Mouse (Mus musculus) lung, adult 2 months (tissue): Measurements from ENCODE around the gene Car14. TPM values are rescaled to one million over a fixed set of nuclear protein-coding genes. Genes with fewer than 3 reads are reported as not detected.
"Not testable (repeated sequence)": the region's sequence is repeated elsewhere in the genome, so short reads cannot be mapped to it uniquely, and the experiment has no call there.

ENCODE experiments used
- DNase-seq: peaks from one replicate; pipeline ENCODE4 v3.0.0; 2022
- H3K4me1 ChIP-seq: fragments of 200-500 bp; 2 replicates; pipeline ENCODE4 v1.6.1; 2011; ENCODE audit warnings: low read length; ENCODE audit not compliant: control insufficient read depth, insufficient read depth
- H3K4me3 ChIP-seq: fragments of 200-500 bp; replicated peaks from 2 replicates; pipeline ENCODE3; 2011; ENCODE audit warnings: low read depth, mild to moderate bottlenecking, control low read depth, low read length; ENCODE audit errors: extremely low read depth
- CTCF ChIP-seq: fragments of 200-500 bp; IDR thresholded peaks from 2 replicates; pipeline ENCODE4 v1.5.1; 2011; ENCODE audit warnings: mild to moderate bottlenecking, low read length, control low read depth; ENCODE audit not compliant: insufficient read depth
- POLR2A ChIP-seq: fragments of 200-500 bp; IDR thresholded peaks from 2 replicates; pipeline ENCODE4 v1.6.1; 2011; ENCODE audit warnings: low read depth, mild to moderate bottlenecking, control low read depth, low read length, borderline replicate concordance; ENCODE audit errors: extremely low read depth
- WGBS: fragments of 180-500 bp; shearing (Covaris S2); methylation state at CpG from one replicate; pipeline ENCODE4 v1.1.7; 2018; 5-methylcytosine and 5-hydroxymethylcytosine counted together
- polyA plus RNA-seq: library from polyadenylated mRNA; depleted of rRNA; stranded (reverse); fragments of >200 nt; gene quantifications from 2 replicates; pipeline ENCODE4 v1.2.3, GENCODE M21; 2012

The Car14 gene
- polyA plus RNA-seq, 1 experiment: 36.1 TPM

DNA sequence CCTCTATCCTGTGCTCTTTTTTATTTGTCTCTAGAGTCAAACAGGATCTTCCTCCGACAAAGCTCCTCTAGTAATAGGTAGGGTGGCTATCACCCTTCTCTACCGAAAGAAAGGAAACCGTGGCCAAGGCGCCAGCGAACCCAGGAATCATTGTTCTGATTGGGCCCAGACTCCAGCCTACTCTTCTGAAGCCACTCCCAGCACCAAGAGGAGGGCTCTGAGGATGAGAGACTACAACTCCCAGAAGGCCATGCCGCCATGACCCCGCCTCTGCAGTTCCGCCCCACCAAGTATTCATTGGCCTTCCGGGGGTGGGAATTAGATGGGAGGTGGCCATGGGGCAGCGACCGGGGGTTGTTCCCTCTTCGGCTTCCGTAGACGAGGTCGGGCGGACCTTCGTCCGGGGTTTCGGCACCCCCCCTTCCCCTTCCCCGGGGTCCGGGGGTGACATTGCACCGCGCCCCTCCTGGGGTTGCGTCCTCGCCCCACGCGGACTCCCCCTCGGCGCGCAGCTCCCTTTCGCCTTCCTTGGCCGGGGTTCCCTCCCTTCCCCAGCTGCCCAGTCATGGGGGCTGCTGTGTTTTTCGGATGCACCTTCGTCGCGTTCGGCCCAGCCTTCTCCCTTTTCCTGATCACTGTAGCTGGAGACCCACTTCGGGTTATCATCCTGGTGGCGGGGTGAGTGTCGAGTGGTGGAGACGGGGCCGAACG is 10.7 kb downstream of the Car14 start, which contains the start of gene Aph1a:
Gene Aph1a, plus strand, starts transcription at position 364 of the 711 bp plus-strand sequence.
- WGBS: under 1% methylated on average over 27 of the region's 43 CpGs
- peak; percentile 93 for DNase-seq
- peak; percentile 34; the same call in 1 of the 2 replicates for TF ChIP-seq POLR2A
- not testable (repeated sequence) for H3K4me1 ChIP-seq
- peak within 1 kb of the TSS; percentile 68 for H3K4me3 ChIP-seq

DNA sequence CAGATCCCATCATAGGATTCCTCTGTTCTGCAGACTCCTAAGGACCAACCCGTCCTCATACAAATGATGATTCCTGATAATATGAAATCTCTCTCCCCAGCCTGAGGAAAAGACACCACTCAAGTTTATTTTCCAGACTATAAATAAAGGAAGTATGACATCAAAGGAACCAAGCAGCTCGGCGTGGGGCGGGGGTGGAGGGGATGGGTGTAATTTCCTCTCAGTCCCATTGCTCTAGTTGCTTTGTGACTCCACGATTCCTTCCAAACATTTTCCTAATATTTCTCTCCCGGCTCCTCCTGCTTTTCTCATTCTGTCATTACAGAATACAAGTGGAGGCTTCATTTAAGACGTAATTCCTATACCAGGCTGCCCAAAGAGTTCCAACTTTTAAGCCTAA is 11.4 kb downstream of the Car14 start:
- Histone ChIP-seq H3K4me3 (peak overlapping the region; percentile 27), H3K4me1 (peaks cover 6% of the 10 kb centered on the region; the same call in 1 of the 2 replicates)
- TF ChIP-seq POLR2A (no peak; the same call in 1 of the 2 replicates), CTCF (no peak)
- WGBS: 5% methylated on average over 7 of the region's 7 CpGs
- DNase-seq: no peak

DNA sequence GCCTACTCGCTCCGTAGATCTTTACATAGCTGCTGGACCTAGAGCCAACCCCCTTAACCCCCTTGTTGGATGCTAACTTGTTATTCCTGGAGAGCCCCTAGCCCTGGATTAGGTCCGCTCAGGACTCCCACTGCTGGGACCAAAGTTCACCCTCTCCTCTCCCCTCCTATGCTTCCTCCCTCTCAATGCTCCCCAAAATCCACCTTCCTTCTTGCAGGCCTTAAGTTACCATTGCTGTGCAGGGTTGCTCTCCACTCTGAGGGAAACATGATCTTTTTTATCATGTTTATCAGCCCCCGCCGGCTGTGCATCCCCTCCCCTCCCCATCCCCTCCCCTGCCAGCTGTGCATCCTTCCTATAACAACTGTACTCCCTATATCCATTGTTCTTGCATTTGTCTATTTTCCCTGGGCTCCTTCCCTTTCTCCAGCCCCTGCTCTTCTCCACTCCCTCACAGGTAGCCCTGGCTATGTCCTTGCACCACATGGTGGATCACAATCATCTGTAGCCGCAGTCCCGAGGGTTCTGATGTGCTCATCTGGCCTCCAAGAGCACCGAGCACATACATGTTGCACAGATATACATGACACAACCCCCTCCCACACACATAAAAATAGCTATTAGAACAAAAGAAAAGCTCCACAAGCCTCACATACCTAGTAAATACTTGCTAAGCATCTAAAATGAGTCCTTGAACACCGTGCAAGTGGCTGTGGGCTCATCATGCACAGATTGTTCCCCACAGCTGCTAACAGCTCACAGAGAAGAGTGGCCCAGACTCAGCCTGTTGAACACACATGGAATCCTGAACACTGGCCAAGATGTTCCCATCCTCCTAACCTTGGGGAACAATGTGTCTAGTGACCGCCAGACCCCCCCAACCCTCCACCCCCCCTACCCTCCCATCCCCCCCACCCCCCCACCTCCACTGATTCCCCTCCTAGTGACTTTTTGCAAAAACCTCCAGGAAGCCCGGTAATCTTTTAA is 12.1 kb downstream of the Car14 start:
- DNase-seq: no peak
- TF ChIP-seq POLR2A: no peak
- no peak for TF ChIP-seq CTCF
- WGBS: 23% methylated on average over 11 of the region's 11 CpGs
- Histone ChIP-seq H3K4me1 (peaks cover 6% of the 10 kb centered on the region; the same call in 1 of the 2 replicates), H3K4me3 (peak overlapping the region; percentile 66)

DNA sequence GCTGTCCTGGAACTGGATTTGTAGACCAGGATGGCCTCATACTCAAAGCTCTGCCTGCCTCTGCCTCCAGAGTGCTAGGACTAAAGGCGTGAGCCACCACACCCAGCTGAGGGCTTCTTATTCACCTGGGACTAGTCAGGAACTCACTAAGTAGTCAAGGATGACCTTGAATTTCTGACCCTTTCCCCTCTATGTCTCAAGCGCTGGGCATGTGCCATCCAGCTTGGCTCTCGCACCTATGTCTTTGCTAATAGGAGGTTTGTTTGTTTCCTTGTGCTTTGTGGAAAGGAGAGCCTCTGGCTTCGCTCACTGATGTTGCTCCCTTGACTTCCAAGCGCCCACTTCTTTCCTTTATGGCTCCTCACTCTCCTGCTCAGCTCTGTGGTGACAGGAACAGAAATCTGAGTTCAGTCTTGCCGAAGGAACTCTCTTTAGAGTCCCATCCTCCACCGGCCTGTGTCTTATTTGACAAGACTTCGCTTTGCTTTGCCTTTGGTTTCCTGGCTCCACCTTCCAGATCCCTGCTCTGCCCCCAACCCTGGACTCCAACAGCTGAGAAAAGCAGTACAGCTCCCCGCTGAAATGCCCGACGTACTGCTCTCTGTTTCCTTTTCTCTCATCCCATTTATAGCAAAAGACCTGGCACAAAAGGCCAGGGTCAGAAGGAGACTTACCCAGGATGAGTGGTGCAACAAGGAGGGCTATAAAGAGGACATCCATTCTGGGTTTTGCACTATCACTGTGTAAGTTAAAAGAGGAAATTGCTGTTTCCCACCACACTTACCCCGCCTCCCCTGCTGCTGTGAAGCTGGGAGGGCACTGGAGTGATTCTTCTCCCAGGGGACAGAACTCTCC is 13.1 kb downstream of the Car14 start, which contains the start of gene BC028528:
Gene BC028528, minus strand, starts transcription at position 795 of the 855 bp plus-strand sequence.
- peak; percentile 54 for DNase-seq
- H3K4me3 ChIP-seq: peak within 1 kb of the TSS; percentile 66
- WGBS: 16% methylated on average over 12 of the region's 12 CpGs
- TF ChIP-seq POLR2A (peak; percentile 66; the same call in 1 of the 2 replicates), CTCF (no peak)
- peaks cover 6% of the 10 kb centered on the region; the same call in 1 of the 2 replicates for H3K4me1 ChIP-seq

DNA sequence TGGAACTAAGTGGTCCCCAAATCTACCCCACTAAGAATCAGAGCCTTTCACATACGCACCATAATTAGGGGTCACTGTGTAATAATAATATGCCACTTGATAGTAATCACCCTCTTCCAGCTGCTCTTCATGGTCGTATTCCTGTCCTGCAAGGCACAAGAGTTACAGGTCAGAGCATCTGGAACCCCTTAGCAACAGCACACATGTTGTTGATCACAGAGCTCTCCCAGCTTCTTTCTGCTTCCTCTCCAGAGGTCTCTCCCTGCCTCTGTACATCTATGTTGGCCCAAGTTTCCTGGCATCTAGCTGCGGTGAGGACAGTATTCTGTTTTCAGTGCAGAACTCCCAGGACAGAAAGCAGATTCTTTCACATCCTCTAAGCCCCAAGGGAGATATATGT is 14.8 kb downstream of the Car14 start:
- Histone ChIP-seq H3K4me1 (no peaks in the 10 kb centered on the region; the same call in 1 of the 2 replicates), H3K4me3 (peak overlapping the region; percentile 30)
- no peak for TF ChIP-seq POLR2A
- whole genome bisulfite sequencing: 51% methylated on average over 3 of the region's 3 CpGs
- DNase-seq: no peak

DNA sequence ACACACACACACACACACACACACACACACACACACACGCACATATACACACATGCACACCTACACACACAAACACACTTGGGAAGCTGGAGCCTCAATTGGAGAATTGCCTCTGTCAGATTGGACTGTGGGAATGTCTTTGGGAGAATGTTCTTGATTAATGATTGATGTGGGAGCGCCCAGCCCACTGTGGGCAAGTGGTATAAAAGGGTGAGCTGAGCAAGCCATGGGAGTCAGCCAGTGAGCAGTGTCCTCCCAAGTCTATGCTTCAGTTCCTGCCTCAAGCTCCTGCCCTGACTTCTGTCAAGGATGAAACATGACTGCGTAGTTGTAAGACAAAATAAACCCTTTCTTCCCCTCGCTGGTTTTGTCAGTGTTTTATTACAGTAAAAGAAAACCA is 16.9 kb downstream of the Car14 start:
- WGBS: 59% methylated on average over 4 of the region's 4 CpGs
- TF ChIP-seq CTCF (no peak), POLR2A (peak; percentile 41; the same call in 1 of the 2 replicates)
- Histone ChIP-seq H3K4me3 (no peak overlapping the region), H3K4me1 (no peaks in the 10 kb centered on the region; the same call in 1 of the 2 replicates)
- DNase-seq: no peak

DNA sequence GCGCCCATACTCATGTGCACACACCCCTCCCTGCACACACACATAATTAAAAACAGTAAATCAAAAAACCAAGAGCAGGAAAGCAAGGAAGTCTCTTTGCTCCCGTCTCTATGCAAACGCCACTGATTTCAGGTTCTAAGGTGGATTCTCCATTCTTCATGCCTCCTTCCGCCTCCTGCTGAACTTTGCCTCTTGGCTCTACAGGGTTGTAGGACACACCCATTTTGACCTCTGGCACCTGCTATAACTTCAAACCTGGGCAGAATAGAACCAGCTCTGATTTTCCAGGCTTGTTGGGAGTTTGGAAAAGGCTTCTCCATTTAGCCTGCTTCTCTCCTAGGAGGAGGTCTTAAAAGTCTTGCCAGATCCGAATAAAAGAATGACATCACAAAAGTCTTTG is 20.1 kb downstream of the Car14 start:
- TF ChIP-seq CTCF (no peak), POLR2A (no peak)
- H3K4me1 ChIP-seq: peaks cover 3% of the 10 kb centered on the region; the same call in 1 of the 2 replicates
- no peak overlapping the region for H3K4me3 ChIP-seq
- WGBS: 86% methylated on average over 5 of the region's 5 CpGs
- no peak for DNase-seq

DNA sequence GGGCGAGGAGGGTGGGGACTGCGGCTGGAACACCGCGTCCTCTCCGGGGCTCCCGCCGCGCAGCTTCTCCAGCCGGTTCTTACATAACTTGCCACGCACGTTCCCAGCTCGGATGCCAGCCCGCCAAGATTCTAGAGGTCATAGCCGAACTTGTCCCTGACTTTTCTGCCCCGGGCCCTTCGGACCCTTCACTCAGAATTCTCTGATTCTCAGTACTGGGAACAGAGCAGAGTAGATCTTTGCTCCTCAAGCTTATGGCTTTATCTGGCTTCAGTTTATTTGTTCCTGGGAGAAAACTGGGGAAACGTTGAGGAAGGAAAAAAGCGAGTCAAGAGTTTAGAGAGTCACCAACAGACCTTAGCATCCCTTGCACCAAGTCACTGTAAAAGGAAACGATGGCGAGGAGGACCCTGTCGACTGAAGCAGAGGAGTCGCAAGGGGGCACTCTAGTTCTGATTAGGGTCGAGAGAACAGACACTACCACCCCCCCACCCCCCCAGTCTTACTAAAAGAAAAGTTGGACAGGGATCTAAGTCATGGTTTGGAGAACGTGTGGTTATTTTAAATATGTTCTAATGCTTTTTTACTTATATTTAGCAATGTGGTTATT is 21.6 kb downstream of the Car14 start:
- peaks cover 3% of the 10 kb centered on the region; the same call in 1 of the 2 replicates for H3K4me1 ChIP-seq
- DNase-seq: peak; percentile 57
- WGBS: 2% methylated on average over 24 of the region's 24 CpGs
- peak; percentile 57 for TF ChIP-seq CTCF
- TF ChIP-seq POLR2A: no peak
- peak overlapping the region; percentile 61 for H3K4me3 ChIP-seq
